Mouse (Mus musculus) G1E (cell line): ENCODE data around the gene Cyp4f13.

Source experiments
- CTCF ChIP-seq: IDR thresholded peaks from 2 replicates; pipeline ENCODE4 v1.5.1; 2012; ENCODE audit warnings: low read depth, low read length, inconsistent platforms, mixed read lengths
- TAL1 ChIP-seq: conservative IDR thresholded peaks from 2 replicates; pipeline ENCODE4 v1.6.1; 2012; ENCODE audit warnings: low read depth, low read length, inconsistent platforms, mixed read lengths

DNA sequence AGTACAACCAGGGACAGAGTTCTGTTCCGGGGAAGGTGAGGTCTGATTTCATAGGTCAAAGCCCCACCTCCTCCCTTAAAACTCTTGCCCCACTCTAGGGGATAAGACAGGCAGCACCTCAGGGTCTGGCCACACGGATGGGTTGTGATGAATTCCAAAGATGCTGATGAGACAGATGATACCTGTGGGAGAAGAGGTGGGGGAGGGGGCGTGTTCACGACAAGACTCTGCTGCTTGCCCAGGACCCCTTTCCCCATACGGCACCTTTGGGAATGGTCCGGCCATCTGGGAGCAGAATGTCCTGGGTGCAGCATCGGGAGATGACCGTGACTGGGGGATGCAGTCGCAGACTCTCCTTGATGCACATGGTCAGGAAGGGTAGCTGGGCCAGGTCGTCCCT lies 41.0 kb downstream of the Cyp4f13 start:
- TF ChIP-seq CTCF (no peak), TAL1 (no peak)
